Mouse (Mus musculus): ENCODE results near the gene Diras2.

DNA sequence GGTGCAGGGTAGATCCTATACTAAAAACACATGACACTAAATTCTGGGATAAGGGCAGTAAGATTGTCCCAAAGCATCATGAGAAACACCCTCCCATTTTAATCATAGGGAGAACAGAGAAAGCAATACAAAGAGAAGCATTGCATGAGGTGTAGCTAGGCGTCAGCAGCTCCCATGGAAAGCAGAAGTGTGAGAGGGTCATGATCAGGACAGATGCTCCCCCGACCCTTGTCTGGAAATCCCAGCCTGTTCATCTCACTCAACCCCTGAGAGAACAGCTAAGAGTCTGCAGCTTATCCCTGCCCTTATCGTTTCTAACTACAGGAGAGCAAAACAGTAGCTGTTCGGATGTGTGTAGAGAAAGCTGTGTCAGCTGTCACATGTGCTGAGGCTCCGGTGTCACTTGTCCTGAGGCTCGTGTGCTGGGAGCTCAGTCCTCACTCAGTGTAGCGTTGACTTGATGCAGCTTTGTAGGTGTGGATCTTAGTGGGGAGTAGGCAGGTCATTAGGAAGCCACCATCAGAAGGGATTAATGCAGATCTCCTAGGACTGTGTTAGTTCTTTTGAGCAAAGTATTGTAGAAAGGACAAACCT is 45.0 kb upstream of the Diras2 start:
- TF ChIP-seq CTCF (IDR thresholded peaks at IDR 0.05; ENCODE audit: extremely low read depth, insufficient read depth, insufficient read length, insufficient replicate concordance) = no peak
- no peak for TF ChIP-seq POLR2A (IDR thresholded peaks at IDR 0.05; ENCODE audit: low read depth, low read length)
